Mouse (Mus musculus): ENCODE measurements at regions not wholly inside any gene's neighbourhood (a gene's known extent, or its start where the extent isn't known, plus 50 kb on each side); places are given as distances from the start of the nearest gene placed in this dataset.

DNA sequence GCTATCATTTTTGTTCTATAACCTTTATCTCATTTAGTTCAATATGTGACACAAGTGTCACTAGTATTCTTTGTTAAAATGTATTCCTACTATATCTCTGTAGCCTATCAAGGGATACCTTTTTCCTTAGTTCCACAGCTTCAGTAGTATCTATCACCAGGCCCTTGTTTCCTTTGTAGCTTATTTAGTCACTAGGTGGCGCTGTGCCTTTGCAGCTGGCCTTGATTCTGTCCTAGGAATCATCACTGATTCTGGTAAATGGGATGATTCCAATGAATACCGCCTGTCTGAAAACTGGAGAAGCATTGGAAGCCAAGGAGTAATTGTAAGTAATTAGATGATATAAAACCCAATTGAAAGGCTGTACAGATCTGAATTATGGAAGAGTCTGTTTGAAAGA, 139.3 kb downstream of the Dcaf12l2 start:
- DNase-seq (ENCODE audit: low spot score in 2 of 2): peak in 1 of 2 experiments; percentile 10
